In the genomic region with DNA sequence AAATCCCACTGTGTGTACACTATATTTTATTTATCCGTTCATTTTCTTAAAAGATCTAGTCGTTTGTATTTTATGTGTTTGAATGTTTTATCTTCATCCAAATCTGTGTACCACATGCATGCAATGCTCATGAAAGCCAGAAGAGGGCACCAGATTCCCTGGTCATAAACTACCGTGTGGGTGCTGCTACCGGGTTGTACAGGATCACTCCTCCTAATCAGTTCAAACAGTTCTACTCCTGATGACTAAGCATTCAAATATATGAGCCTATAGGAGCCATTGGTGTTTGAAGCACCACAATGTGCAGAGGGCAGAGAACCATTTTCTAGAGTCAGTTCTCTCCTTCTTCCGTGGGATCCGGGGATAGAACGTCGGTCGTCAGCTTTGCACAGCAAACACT, we compare ENCODE assay signal across 8 mouse cellular contexts. TPM values are rescaled to one million over a fixed set of nuclear protein-coding genes. Genes with fewer than 3 reads are reported as not detected.
DNase-seq lines count a peak whose midpoint lies in the region; ATAC-seq and TF ChIP-seq lines count a peak whose summit lies in the region.

No protein-coding gene starts in this region.

- peak; percentile 46 for DNase-seq in intestine, embryonic 14.5 days (ENCODE audit: low spot score)
- DNase-seq in left cerebral cortex, adult 8-10 months (ENCODE audit: low spot score in 2 of 2), result no peak
- DNase-seq in ovary, postnatal 36 days (ENCODE audit: low spot score), result no peak

- no peaks in the 10 kb centered on the region for H3K36me3 ChIP-seq in intestine, embryonic 14.5 days (ENCODE audit: control insufficient read depth, insufficient read depth, low read length)
- no peaks in the 10 kb centered on the region for H3K36me3 ChIP-seq in intestine, embryonic 15.5 days
- no peaks in the 10 kb centered on the region for H3K36me3 ChIP-seq in ES-Bruce4 (ENCODE audit: control insufficient read depth, insufficient read depth, low read length, poor library complexity, severe bottlenecking)

- no peaks in the 10 kb centered on the region for H3K27me3 ChIP-seq in intestine, embryonic 14.5 days (replicated peaks; ENCODE audit: control insufficient read depth, insufficient read depth, low read length)
- H3K27me3 ChIP-seq in intestine, embryonic 15.5 days (replicated peaks), result no peaks in the 10 kb centered on the region; the same call in 1 of the 2 replicates
- H3K27me3 ChIP-seq in ES-Bruce4 (ENCODE audit: control insufficient read depth, insufficient read depth, low read length, poor library complexity, severe bottlenecking), result no peaks in the 10 kb centered on the region

- no peak for ATAC-seq in intestine, embryonic 14.5 days (replicated peaks; ENCODE audit: low FRiP score, low TSS enrichment, low read depth)
- ATAC-seq in intestine, embryonic 15.5 days, result no peak
- peak; percentile 93 for ATAC-seq in megakaryocyte progenitor cell, adult 5-6 weeks (replicated peaks; ENCODE audit: poor library complexity)
- ATAC-seq in frontal cortex, adult (ENCODE audit: low TSS enrichment), result no peak

- peak; percentile 22 for TF ChIP-seq CTCF in ES-Bruce4 (IDR thresholded peaks at IDR 0.05; ENCODE audit: low read depth, low read length)
- TF ChIP-seq CTCF in cortical plate, adult 2 months (IDR thresholded peaks at IDR 0.05; ENCODE audit: extremely low read depth, insufficient read depth, low read length), result peak; percentile 19; the same call in 1 of the 2 replicates

- H3K4me1 ChIP-seq in intestine, embryonic 14.5 days (replicated peaks; ENCODE audit: control insufficient read depth, insufficient read depth, low read length), result no peaks in the 10 kb centered on the region
- H3K4me1 ChIP-seq in intestine, embryonic 15.5 days (replicated peaks), result 0 out of 2 replicates have a peak, but pooled peaks cover 2% of the 10 kb centered on the region
- no peaks in the 10 kb centered on the region for H3K4me1 ChIP-seq in ES-Bruce4 (ENCODE audit: control insufficient read depth, insufficient read depth, low read length)
- H3K4me1 ChIP-seq in cortical plate, adult 2 months (ENCODE audit: control insufficient read depth, insufficient read depth, low read length), result no peaks in the 10 kb centered on the region

- H3K9me3 ChIP-seq in intestine, embryonic 14.5 days (ENCODE audit: control insufficient read depth, low read length), result no peaks in the 10 kb centered on the region
- no peaks in the 10 kb centered on the region for H3K9me3 ChIP-seq in intestine, embryonic 15.5 days
- H3K9me3 ChIP-seq in ES-Bruce4 (replicated peaks; ENCODE audit: control insufficient read depth, insufficient read depth, low read length, poor library complexity, severe bottlenecking), result no peaks in the 10 kb centered on the region

- TF ChIP-seq POLR2A in ES-Bruce4 (IDR thresholded peaks at IDR 0.05; ENCODE audit: insufficient read depth, low read length), result no peak
- no peak for TF ChIP-seq POLR2A in cortical plate, adult 2 months (IDR thresholded peaks at IDR 0.05; ENCODE audit: extremely low read depth, insufficient read depth, low read length)

- TF ChIP-seq EP300 in ES-Bruce4 (IDR thresholded peaks at IDR 0.05; ENCODE audit: insufficient read depth, low read depth, low read length), result no peak

- 61% methylated on average over 9 of the region's 9 CpGs for WGBS in intestine, embryonic 14.5 days
- 63% methylated on average over 9 of the region's 9 CpGs for WGBS in intestine, embryonic 15.5 days

- H3K27ac ChIP-seq in intestine, embryonic 14.5 days (ENCODE audit: low read depth), result no peak overlapping the region
- H3K27ac ChIP-seq in intestine, embryonic 15.5 days, result no peak overlapping the region
- no peak overlapping the region for H3K27ac ChIP-seq in ES-Bruce4 (ENCODE audit: insufficient read depth, low read length)
- no peak overlapping the region for H3K27ac ChIP-seq in cortical plate, adult 2 months (ENCODE audit: insufficient read depth, low read length)

- H3K4me3 ChIP-seq in intestine, embryonic 14.5 days (ENCODE audit: low read depth, low read length), result no peak overlapping the region
- H3K4me3 ChIP-seq in intestine, embryonic 15.5 days (replicated peaks), result no peak overlapping the region
- H3K4me3 ChIP-seq in ES-Bruce4 (ENCODE audit: low read depth, low read length), result no peak overlapping the region
- no peak overlapping the region for H3K4me3 ChIP-seq in cortical plate, adult 2 months (ENCODE audit: insufficient read depth, low read length)

- H3K9ac ChIP-seq in intestine, embryonic 14.5 days (ENCODE audit: low read length), result no peak overlapping the region
- H3K9ac ChIP-seq in intestine, embryonic 15.5 days, result no peak overlapping the region
- H3K9ac ChIP-seq in ES-Bruce4 (ENCODE audit: low read depth, poor library complexity, severe bottlenecking), result no peak overlapping the region

- H3K4me2 ChIP-seq in intestine, embryonic 14.5 days (ENCODE audit: low read length), result no peak overlapping the region
- no peak overlapping the region for H3K4me2 ChIP-seq in intestine, embryonic 15.5 days (replicated peaks)

RNA-seq across cellular contexts. Expression of gene Rtl5, which starts 11.7 kb away (rescaled TPM):
- polyA plus RNA-seq in intestine, embryonic 14.5 days (2014; fragmentation: Nextera tagmentation; extraction: Ambion mirVana), result 1.9 and 2.2 TPM in 2 replicates
- 1.1 and 1.3 TPM in 2 replicates for polyA plus RNA-seq in intestine, embryonic 15.5 days (2015; fragmentation: Nextera tagmentation; extraction: Ambion mirVana)
- polyA plus RNA-seq in ES-Bruce4 (2011; ENCODE audit: insufficient read depth, insufficient read length, low read depth, missing spikeins), result 1.0 TPM in 1 of 2 replicates, not detected in the other
- polyA plus RNA-seq in cortical plate, adult 2 months (2012; rRNA removed), result 16.2 and 17.2 TPM in 2 replicates
- 0.59 and 0.76 TPM in 2 replicates for total RNA-seq in megakaryocyte progenitor cell, adult 5-6 weeks (2015)
- 1.2 and 2.1 TPM in 2 replicates for total RNA-seq in megakaryocyte progenitor cell, adult 5-6 weeks (2017)
- total RNA-seq in left cerebral cortex, adult 8-10 months (2022), result 10 to 100 TPM; 19.2 to 26.1 (median 23.6) TPM

RNA-seq across cellular contexts. Expression of gene Pin4, which starts 59.8 kb away (rescaled TPM):
- 66.3 and 75.6 TPM in 2 replicates for polyA plus RNA-seq in intestine, embryonic 14.5 days (2014; fragmentation: Nextera tagmentation; extraction: Ambion mirVana)
- 50.1 and 53.9 TPM in 2 replicates for polyA plus RNA-seq in intestine, embryonic 15.5 days (2015; fragmentation: Nextera tagmentation; extraction: Ambion mirVana)
- 44.6 and 44.9 TPM in 2 replicates for polyA plus RNA-seq in ES-Bruce4 (2011; ENCODE audit: insufficient read depth, insufficient read length, low read depth, missing spikeins)
- polyA plus RNA-seq in cortical plate, adult 2 months (2012; rRNA removed), result 46.0 and 46.5 TPM in 2 replicates
- total RNA-seq in megakaryocyte progenitor cell, adult 5-6 weeks (2015), result 54.6 and 65.3 TPM in 2 replicates
- 102 and 124 TPM in 2 replicates for total RNA-seq in megakaryocyte progenitor cell, adult 5-6 weeks (2017)
- 10 to 100 TPM; 10.8 to 34.9 (median 21.6) TPM for total RNA-seq in left cerebral cortex, adult 8-10 months (2022)
